Mouse (Mus musculus) liver, embryonic 14.5 days (tissue): Measurements from ENCODE around the gene Cotl1.

ENCODE experiments used
- CTCF ChIP-seq: IDR thresholded peaks from 2 replicates; pipeline ENCODE4 v1.5.1; 2016; ENCODE audit warnings: antibody characterized with exemption, low read depth, control low read depth
- EP300 ChIP-seq: IDR thresholded peaks from 2 replicates; pipeline ENCODE4 v1.6.1; 2016; ENCODE audit warnings: antibody characterized with exemption, low read depth

DNA sequence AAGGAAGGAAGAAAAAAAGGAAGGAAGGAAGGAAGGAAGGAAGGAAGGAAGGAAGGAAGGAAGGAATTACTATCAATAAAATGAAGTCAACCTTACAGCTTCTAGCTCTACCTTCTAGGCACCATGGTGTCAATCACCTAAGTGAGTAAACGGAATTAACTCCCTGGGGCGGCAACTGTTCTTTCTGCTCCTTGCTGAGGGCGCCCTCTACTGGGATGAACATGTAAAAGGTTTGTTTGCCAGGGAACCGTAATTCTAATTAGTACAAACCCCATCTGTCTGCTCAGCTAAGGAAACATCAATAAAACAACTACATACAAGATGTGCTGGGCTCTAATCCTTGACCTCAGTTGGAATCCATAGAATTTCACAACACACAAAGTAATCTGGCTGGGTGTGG is 3.1 kb upstream of the Cotl1 start:
- TF ChIP-seq CTCF (peak; percentile 83), EP300 (no peak)
